Mouse (Mus musculus): ENCODE measurements around the gene Csrnp1. TPM values are rescaled to one million over a fixed set of nuclear protein-coding genes. Genes with fewer than 3 reads are reported as not detected.

Gene Csrnp1
- polyA plus RNA-seq (2015; fragmentation: Nextera tagmentation; extraction: Ambion mirVana) = 3.3 and 4.5 TPM in 2 replicates

DNA sequence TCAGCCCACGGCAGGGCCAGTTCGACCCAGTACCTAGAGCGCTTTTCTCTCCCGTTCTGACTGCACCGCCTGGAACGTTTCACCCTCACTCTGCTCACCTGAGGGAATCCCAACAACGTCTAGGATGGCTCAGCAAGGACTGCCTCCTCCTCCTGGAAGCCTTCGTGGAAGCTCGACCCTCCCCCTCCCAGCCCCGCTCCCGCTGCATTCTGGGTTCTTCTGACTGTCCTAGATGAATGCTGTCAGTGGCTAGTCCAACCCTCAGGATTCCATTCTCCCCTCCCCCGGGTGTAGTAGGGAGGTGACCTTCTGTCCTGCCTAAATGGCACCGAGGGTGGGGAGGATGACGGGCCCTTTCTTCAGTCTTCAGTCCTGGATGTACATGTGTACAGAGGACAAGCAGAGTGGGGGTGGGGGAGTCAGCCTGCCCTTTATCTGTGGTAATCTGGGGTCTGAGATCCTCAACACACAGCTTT lies at the start of gene Csrnp1:
Csrnp1 (minus strand) TSS at position 123 of the 476 bp plus-strand sequence.
- peak within 1 kb of the TSS; percentile 65 for H3K4me3 ChIP-seq
- no peaks in the 10 kb centered on the region for H3K27me3 ChIP-seq
- peak within 1 kb of the TSS; percentile 99 for H3K4me2 ChIP-seq
- no peaks in the 10 kb centered on the region for H3K36me3 ChIP-seq
- 11% methylated on average over 14 of the region's 14 CpGs for WGBS
- no peaks in the 10 kb centered on the region for H3K9me3 ChIP-seq
- ATAC-seq (ENCODE audit: insufficient number of reproducible peaks, insufficient read depth, low FRiP score, low TSS enrichment, low read depth) = no peak
- peak within 1 kb of the TSS; percentile 77 for H3K9ac ChIP-seq
- H3K4me1 ChIP-seq = peaks cover 45% of the 10 kb centered on the region
- peak within 1 kb of the TSS; percentile 76 for H3K27ac ChIP-seq

DNA sequence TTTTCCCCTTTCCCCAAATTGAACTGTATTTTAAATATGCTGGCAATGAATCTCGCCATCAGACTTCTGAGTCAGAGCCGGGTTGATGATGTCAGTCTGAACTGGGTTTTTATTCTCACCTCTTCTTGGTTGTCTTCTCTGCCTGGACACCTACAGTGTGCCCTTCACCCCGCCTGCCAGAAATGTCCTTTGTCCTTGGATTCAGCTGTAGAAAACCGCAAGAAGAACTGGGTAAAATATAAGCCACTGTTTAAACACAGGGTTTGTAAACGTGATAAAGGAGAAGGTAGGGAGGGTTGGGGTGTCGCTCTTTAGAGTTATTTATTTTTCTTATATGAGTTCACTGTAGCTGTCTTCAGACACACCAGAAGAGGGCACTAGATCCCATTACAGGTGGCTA lies 48.3 kb upstream of the Csrnp1 start:
- no peaks in the 10 kb centered on the region for H3K36me3 ChIP-seq
- H3K27ac ChIP-seq = no peak overlapping the region
- H3K9ac ChIP-seq = no peak overlapping the region
- H3K9me3 ChIP-seq = no peaks in the 10 kb centered on the region
- 84% methylated on average over 6 of the region's 6 CpGs for WGBS
- H3K4me3 ChIP-seq = no peak overlapping the region
- no peak for ATAC-seq (ENCODE audit: insufficient number of reproducible peaks, insufficient read depth, low FRiP score, low TSS enrichment, low read depth)
- no peak overlapping the region for H3K4me2 ChIP-seq
- no peaks in the 10 kb centered on the region; the same call in 1 of the 2 replicates for H3K4me1 ChIP-seq
- H3K27me3 ChIP-seq = no peaks in the 10 kb centered on the region

DNA sequence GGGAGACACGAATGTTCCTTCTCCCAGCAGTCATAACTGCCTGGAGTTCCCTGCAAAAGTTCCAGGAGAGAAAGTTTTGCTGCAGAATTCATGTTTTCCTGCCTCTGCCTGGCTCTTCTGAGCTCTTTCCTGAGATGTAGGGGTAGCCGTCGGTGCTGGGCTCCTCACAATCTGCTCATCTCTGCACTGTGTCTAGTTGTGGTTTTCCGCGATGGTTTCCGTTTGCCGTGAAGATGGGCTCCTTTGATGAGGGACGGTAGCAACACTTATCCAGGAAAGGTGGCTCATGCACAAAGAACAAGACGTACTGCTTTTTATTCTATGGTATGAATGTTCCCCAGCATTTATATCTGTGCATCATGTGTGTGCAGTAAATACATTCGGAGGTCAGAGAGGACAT lies 46.0 kb upstream of the Csrnp1 start:
- H3K27ac ChIP-seq = no peak overlapping the region
- peaks cover 10% of the 10 kb centered on the region for H3K4me1 ChIP-seq
- no peak overlapping the region for H3K9ac ChIP-seq
- no peaks in the 10 kb centered on the region for H3K36me3 ChIP-seq
- no peak overlapping the region for H3K4me2 ChIP-seq
- H3K9me3 ChIP-seq = no peaks in the 10 kb centered on the region
- H3K4me3 ChIP-seq = no peak overlapping the region
- 81% methylated on average over 10 of the region's 10 CpGs for WGBS
- no peak for ATAC-seq (ENCODE audit: insufficient number of reproducible peaks, insufficient read depth, low FRiP score, low TSS enrichment, low read depth)
- no peaks in the 10 kb centered on the region for H3K27me3 ChIP-seq

DNA sequence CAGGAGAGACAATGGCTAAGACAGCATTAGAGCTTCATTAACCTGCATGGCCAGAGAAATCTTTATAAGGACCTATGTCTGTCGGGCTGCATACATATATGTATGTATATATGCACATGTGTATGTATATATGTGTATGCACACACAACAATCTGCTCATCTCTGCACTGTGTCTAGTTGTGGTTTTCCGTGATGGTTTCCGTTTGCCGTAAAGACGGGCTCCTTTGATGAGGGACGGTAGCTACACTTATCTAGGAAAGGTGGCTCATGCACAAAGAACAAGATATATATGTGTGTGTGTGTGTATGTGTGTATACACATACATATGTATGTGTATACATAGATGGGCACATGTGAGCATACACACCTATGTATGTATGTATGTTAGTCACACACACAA lies 45.4 kb upstream of the Csrnp1 start:
- Histone ChIP-seq H3K27me3 (no peaks in the 10 kb centered on the region), H3K4me2 (no peak overlapping the region)
- WGBS = 90% methylated on average over 6 of the region's 6 CpGs

DNA sequence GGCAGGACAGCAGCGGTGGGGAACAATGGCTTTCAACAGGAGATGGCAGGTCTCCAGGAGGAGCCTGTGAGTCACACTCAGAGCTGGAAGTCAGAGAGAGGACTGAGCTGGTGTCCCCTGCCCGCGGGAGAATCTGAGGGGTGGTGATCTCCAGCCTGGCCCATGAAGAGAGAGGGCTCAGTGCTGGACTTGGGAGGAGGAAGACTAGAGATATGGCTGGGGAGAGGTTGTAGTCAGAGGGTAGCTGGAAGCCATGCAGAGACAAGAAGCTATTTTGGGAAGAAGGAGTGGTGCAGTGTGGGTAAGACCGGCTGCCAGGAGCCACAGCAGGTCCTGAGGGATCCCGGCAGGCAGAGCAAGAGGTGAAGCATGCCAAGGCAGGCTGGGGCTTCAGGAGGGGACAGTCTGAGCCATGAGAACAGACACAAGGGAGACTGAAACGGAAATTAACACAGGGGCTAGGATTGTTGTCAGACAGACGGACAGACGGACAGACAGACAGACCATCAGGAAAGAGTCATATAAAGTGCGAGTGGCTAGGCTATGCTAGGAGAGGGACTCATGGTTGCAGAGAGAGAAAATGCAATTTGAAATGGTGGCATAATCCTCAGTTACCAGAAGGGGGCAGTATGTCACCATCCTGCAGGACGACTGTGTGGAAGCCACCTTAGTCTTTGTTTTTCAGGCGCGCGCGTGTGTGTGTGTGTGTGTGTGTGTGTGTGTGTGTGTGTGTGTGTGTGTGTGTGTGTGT lies 43.1 kb upstream of the Csrnp1 start:
- ATAC-seq (ENCODE audit: insufficient number of reproducible peaks, insufficient read depth, low FRiP score, low TSS enrichment, low read depth) = no peak
- Histone ChIP-seq H3K27ac (no peak overlapping the region), H3K27me3 (no peaks in the 10 kb centered on the region)

More for the DNA sequence above, 45.4 kb upstream of the Csrnp1 start:
- Histone ChIP-seq H3K9ac (no peak overlapping the region), H3K36me3 (no peaks in the 10 kb centered on the region), H3K4me1 (peaks cover 10% of the 10 kb centered on the region), H3K9me3 (no peaks in the 10 kb centered on the region), H3K27ac (no peak overlapping the region), H3K4me3 (no peak overlapping the region)
- ATAC-seq (ENCODE audit: insufficient number of reproducible peaks, insufficient read depth, low FRiP score, low TSS enrichment, low read depth) = no peak

DNA sequence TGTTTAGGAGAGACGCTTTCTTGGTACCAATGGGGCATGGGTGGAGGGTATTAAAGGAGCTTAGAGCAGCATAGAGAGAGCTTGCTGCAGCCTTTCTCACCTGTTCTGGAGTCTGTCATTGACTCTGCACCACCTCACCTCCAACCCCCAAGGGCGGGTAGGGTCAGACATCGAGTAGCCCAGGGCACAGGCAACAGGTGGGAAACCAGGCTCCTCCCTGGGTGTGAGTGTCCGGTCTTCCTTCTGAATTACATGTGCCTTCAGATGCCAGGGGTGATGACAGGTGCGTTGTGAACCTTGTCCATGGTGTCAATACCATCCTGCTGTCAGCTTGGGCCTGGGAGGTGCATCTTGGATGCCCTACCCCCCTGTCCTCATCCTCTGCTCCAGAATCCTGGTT lies 40.2 kb upstream of the Csrnp1 start:
- H3K27me3 ChIP-seq = no peaks in the 10 kb centered on the region
- H3K36me3 ChIP-seq = no peaks in the 10 kb centered on the region
- WGBS = 81% methylated on average over 5 of the region's 5 CpGs
- no peak overlapping the region for H3K4me2 ChIP-seq
- peaks cover 23% of the 10 kb centered on the region for H3K4me1 ChIP-seq
- H3K4me3 ChIP-seq = no peak overlapping the region
- no peak overlapping the region for H3K27ac ChIP-seq
- H3K9ac ChIP-seq = no peak overlapping the region
- no peak for ATAC-seq (ENCODE audit: insufficient number of reproducible peaks, insufficient read depth, low FRiP score, low TSS enrichment, low read depth)
- no peaks in the 10 kb centered on the region for H3K9me3 ChIP-seq

More for the DNA sequence above, 43.1 kb upstream of the Csrnp1 start:
- Histone ChIP-seq H3K4me3 (no peak overlapping the region), H3K4me2 (peak overlapping the region; percentile 18; the same call in 1 of the 2 replicates), H3K9ac (no peak overlapping the region), H3K9me3 (no peaks in the 10 kb centered on the region), H3K36me3 (no peaks in the 10 kb centered on the region), H3K4me1 (peaks cover 10% of the 10 kb centered on the region)
- 30% methylated on average over 10 of the region's 14 CpGs for WGBS

DNA sequence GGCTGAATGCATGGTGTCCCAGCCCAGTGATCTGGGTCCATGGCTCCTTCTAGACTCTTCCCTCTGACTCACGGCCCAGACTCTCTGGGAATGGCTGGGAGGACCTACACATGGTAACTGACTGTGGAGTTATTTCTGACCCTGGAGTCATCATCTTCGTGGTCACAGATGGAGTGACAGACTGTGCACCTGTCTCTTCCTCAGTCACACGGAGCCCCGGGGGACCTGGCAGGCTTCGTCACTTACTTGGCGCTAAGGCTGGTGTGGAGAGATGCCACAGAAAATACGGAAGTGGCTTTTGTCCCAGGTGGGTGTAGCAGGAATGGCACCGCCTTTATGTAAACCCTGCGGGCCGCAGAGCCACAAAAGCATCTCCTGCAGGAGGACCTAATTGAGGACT lies 39.7 kb upstream of the Csrnp1 start:
- Histone ChIP-seq H3K4me2 (no peak overlapping the region), H3K27ac (no peak overlapping the region), H3K9me3 (no peaks in the 10 kb centered on the region), H3K36me3 (no peaks in the 10 kb centered on the region), H3K9ac (no peak overlapping the region), H3K4me1 (peaks cover 23% of the 10 kb centered on the region), H3K4me3 (no peak overlapping the region), H3K27me3 (no peaks in the 10 kb centered on the region)
- 76% methylated on average over 10 of the region's 10 CpGs for WGBS
- no peak for ATAC-seq (ENCODE audit: insufficient number of reproducible peaks, insufficient read depth, low FRiP score, low TSS enrichment, low read depth)

DNA sequence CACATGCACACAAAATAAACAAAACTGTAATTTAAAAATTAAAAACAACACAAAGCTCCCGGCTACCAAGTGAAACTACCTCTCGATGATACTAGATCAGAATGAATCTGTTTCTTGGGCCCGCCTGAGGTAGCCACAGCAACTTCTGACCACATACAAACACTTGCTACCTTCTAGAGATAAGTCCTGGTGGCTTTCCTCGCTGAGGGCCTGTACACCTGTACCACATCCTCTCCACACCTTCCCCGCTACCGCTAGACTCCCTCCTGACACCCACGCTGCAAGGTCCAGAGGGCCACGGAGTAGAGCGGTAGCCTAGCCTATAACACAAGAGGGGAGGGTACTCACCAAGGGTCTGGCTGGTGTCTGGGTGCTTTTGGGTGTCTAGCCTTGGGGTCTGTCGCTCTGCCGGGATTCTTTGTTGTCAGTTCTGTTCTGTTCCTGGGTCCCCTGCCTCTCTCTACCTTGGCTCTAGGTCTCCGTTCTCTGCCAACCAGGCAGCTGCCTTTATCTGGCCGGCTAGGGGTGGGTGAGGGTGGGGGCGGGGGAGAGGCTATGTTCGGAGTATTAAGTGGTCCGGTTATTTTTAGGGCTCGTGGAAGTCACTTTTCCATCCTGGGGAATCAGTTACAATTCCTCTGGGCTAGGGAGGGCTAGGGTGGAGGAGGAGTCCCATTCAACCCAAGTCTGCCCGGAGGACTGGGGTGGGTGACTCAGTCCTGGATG lies 38.8 kb upstream of the Csrnp1 start, which contains the start of gene Xirp1:
Xirp1 (minus strand) TSS at position 513 of the 726 bp plus-strand sequence.
- H3K9ac ChIP-seq = no peak within 1 kb of the TSS
- no peaks in the 10 kb centered on the region for H3K36me3 ChIP-seq
- no peaks in the 10 kb centered on the region for H3K27me3 ChIP-seq
- no peak within 1 kb of the TSS for H3K27ac ChIP-seq
- no peak within 1 kb of the TSS for H3K4me3 ChIP-seq
- H3K9me3 ChIP-seq = no peaks in the 10 kb centered on the region
- no peak within 1 kb of the TSS for H3K4me2 ChIP-seq
- WGBS = 83% methylated on average over 18 of the region's 18 CpGs
- peaks cover 23% of the 10 kb centered on the region for H3K4me1 ChIP-seq
- no peak for ATAC-seq (ENCODE audit: insufficient number of reproducible peaks, insufficient read depth, low FRiP score, low TSS enrichment, low read depth)

DNA sequence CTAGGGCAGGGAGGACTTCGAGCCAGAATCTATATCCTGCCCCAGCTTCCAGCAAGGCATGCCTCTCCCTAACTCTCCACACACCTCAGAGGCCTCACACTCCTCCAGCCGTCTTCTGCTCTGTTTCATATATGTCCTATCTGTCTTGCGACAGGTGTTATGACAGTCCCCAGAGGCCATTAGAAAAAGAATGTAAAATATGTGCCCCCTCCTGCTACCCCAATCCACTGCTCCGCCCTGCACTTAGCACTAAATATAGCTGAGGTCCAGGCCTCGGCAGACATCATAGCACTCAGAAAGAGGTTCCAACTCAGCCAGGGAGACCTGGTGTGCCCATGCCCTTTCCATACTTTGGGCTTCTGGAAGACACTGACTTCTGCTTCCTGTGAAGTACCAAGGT lies 36.7 kb upstream of the Csrnp1 start:
- Histone ChIP-seq H3K4me1 (peaks cover 13% of the 10 kb centered on the region), H3K9me3 (no peaks in the 10 kb centered on the region), H3K9ac (no peak overlapping the region), H3K27me3 (no peaks in the 10 kb centered on the region), H3K4me3 (no peak overlapping the region), H3K36me3 (no peaks in the 10 kb centered on the region), H3K27ac (no peak overlapping the region), H3K4me2 (no peak overlapping the region)
- ATAC-seq (ENCODE audit: insufficient number of reproducible peaks, insufficient read depth, low FRiP score, low TSS enrichment, low read depth) = no peak
- WGBS = 59% methylated on average over 5 of the region's 5 CpGs

DNA sequence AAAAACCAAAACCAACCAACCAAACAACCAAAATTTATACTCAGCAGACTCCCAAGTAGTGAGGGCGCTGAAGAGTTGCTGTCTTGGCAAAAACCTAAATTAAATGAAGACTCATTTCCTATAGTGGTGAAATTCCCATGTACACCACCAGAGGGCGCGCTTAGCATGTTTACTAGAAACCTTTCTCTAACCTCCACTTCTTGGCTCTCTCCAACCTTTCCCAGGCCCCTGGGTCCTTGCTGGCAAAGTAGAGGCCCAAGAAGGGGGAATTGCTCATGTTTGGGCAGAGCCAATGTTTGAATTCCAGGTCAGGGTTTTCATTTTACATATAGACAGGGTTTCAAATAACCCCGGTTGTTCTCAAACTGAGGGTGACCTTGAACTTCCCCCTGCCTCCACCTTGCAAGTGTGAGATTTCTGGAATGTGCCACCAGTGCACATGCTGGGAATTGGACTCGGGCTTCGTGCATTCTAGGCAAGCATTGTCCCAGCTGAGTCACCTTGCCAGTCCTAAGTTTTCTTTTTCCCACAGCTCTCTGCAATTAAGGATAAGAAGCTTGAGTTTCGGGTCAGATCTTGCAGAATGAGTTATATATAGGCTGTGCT lies 35.9 kb upstream of the Csrnp1 start:
- H3K4me3 ChIP-seq = no peak overlapping the region
- WGBS = 37% methylated on average over 7 of the region's 7 CpGs
- no peak overlapping the region for H3K9ac ChIP-seq
- H3K9me3 ChIP-seq = no peaks in the 10 kb centered on the region
- peaks cover 13% of the 10 kb centered on the region for H3K4me1 ChIP-seq
- no peak for ATAC-seq (ENCODE audit: insufficient number of reproducible peaks, insufficient read depth, low FRiP score, low TSS enrichment, low read depth)
- H3K27me3 ChIP-seq = no peaks in the 10 kb centered on the region
- H3K4me2 ChIP-seq = no peak overlapping the region
- no peaks in the 10 kb centered on the region for H3K36me3 ChIP-seq
- H3K27ac ChIP-seq = peak overlapping the region; percentile 39; the same call in 1 of the 2 replicates

DNA sequence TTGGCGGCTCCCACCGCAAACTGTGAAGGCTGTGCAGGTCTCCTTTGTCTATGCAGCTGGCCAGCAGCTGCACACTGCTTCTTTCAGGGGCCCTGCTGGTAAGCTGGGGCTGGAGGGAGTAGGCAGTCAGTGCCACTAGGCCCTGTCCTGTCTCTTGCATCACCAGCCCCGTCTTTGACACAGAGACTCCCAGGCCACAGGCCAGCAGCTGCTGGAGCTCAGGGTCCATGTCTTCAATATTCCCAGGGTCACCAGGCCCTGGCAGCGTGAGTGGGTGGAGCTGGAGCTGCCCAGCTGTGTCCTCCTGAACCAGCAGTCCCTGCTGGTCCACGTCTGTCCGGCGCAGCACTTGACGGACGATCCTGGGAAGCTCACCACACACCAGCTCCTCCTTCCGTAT lies 32.5 kb upstream of the Csrnp1 start:
- Histone ChIP-seq H3K4me2 (no peak overlapping the region), H3K9me3 (no peaks in the 10 kb centered on the region), H3K27ac (no peak overlapping the region), H3K27me3 (no peaks in the 10 kb centered on the region), H3K4me3 (no peak overlapping the region), H3K9ac (no peak overlapping the region), H3K36me3 (no peaks in the 10 kb centered on the region), H3K4me1 (peaks cover 13% of the 10 kb centered on the region)
- 70% methylated on average over 10 of the region's 10 CpGs for WGBS
- no peak for ATAC-seq (ENCODE audit: insufficient number of reproducible peaks, insufficient read depth, low FRiP score, low TSS enrichment, low read depth)
